Mouse (Mus musculus): ENCODE measurements around the gene Clca3a1. TPM values are rescaled to one million over a fixed set of nuclear protein-coding genes. Genes with fewer than 3 reads are reported as not detected.
"Not testable (repeated sequence)": the region's sequence is repeated elsewhere in the genome, so short reads cannot be mapped to it uniquely, and the experiment has no call there.

Gene Clca3a1
- total and polyA plus RNA-seq, 3 experiments: 0.27 TPM; not detected in 2

DNA sequence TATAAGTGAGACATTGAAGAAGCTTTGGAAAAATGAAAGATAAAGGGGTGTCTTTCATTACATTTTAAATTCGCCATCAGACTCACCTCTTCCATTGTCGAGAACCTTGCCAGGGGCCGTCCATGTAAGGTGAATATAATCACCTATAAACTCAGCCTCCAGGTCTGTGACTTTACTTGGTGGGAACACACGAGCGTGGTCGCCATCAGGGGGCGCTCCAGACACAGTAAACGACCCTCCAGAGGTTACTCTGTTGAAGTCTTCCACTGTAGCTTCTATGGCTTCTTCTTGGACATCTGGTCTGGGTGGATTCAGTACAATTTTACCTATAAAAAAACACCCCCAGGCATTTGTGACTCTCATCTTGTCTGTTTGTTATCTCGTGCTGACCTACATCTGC lies 23.9 kb downstream of the Clca3a1 start:
- H3K9ac ChIP-seq (ENCODE audit: insufficient read depth, low read depth): no peak overlapping the region
- dilution Hi-C loops (cut with MboI; ENCODE audit: extremely low pct_ligation_motif_present, extremely low pct_unique_long_range_greater_than_20kb, low sequenced_read_pairs) (no loop called here), in situ Hi-C loops (cut with MboI; ENCODE audit: low pct_ligation_motif_present, low pct_unique_long_range_greater_than_20kb, low sequenced_read_pairs) (no loop called here)
- H3K36me3 ChIP-seq (replicated peaks in 1 of 2; ENCODE audit: control insufficient read depth in 1 of 2, insufficient read depth in 1 of 2, low read length in 1 of 2): no peaks in the 10 kb centered on the region
- H3K27me3 ChIP-seq (replicated peaks): no peaks in the 10 kb centered on the region
- no peaks in the 10 kb centered on the region for H3K4me1 ChIP-seq (ENCODE audit: control insufficient read depth in 1 of 2, insufficient read depth in 2 of 2)
- H3K9me3 ChIP-seq (replicated peaks; ENCODE audit: low read length): no peaks in the 10 kb centered on the region
- no peak overlapping the region for H3K4me3 ChIP-seq (replicated peaks in 1 of 3; ENCODE audit: low read depth in 2 of 3, low read length in 2 of 3, poor library complexity in 1 of 3)
- DNase-seq (ENCODE audit: extremely low read depth): peak; percentile 68
- no peak overlapping the region for H3K4me2 ChIP-seq (ENCODE audit: insufficient read depth, low read depth, poor library complexity, severe bottlenecking)
- TF ChIP-seq USF2 (conservative IDR thresholded peaks at IDR 0.05; ENCODE audit: low read depth, low read length) (no peak), RAD21 (IDR thresholded peaks at IDR 0.05; ENCODE audit: low read depth, low read length) (peak; percentile 67), MXI1 (IDR thresholded peaks at IDR 0.05; ENCODE audit: low read depth, low read length) (no peak), NELFE (IDR thresholded peaks at IDR 0.05; ENCODE audit: low read depth, low read length) (no peak), MAFK (IDR thresholded peaks at IDR 0.05; ENCODE audit: insufficient replicate concordance, low read length) (no peak), TCF12 (IDR thresholded peaks at IDR 0.05; ENCODE audit: low read depth, low read length) (no peak), ZMIZ1 (IDR thresholded peaks at IDR 0.05; ENCODE audit: low read depth, low read length) (no peak), BHLHE40 (IDR thresholded peaks at IDR 0.05; ENCODE audit: low read depth, low read length) (no peak), CTCF (conservative IDR thresholded peaks at IDR 0.05 in 1 of 2, IDR thresholded peaks at IDR 0.05 in 1 of 2; ENCODE audit: low read depth in 2 of 2, low read length in 2 of 2) (peak; percentile 62 to 79), SMC3 (IDR thresholded peaks at IDR 0.05; ENCODE audit: low read depth, low read length) (peak; percentile 53), ETS1 (conservative IDR thresholded peaks at IDR 0.05; ENCODE audit: low read depth, low read length) (no peak), USF1 (IDR thresholded peaks at IDR 0.05; ENCODE audit: low read depth, low read length) (no peak), E2F4 (IDR thresholded peaks at IDR 0.05; ENCODE audit: insufficient replicate concordance, low read depth, low read length) (no peak), POLR2A (IDR thresholded peaks at IDR 0.05; ENCODE audit: low read depth, low read length) (no peak), NRF1 (IDR thresholded peaks at IDR 0.05; ENCODE audit: low read depth, low read length) (no peak), RCOR1 (conservative IDR thresholded peaks at IDR 0.05; ENCODE audit: low read depth, low read length) (no peak)
- no peak overlapping the region for H3K27ac ChIP-seq (ENCODE audit: insufficient read depth, low read depth)
- no peaks in the 10 kb centered on the region for H3K79me2 ChIP-seq (replicated peaks; ENCODE audit: control insufficient read depth, extremely low read depth, insufficient read depth, poor library complexity, severe bottlenecking)

DNA sequence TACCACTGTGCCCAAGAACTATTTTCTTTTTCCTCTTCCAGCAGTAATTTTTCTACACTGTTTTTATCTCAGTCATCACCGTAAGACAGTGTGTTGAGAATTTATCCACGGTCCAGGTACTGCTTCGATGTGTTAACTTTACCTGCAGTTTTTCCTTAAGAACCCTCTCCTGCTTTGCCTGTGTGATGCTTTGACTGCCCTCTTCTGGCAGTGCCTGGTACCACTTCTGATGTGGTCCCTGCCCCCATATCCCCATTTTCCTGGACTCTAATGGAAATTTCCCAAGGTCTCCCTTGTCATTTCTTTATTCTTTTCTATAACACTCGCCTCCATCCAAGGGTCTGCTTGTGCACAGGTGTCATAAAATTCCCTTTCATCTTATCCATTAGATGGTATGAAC lies 37.3 kb downstream of the Clca3a1 start:
- H3K79me2 ChIP-seq (replicated peaks; ENCODE audit: control insufficient read depth, extremely low read depth, insufficient read depth, poor library complexity, severe bottlenecking): peaks cover 11% of the 10 kb centered on the region
- TF ChIP-seq CHD2 (IDR thresholded peaks at IDR 0.05; ENCODE audit: low read length) (peak; percentile 24; the same call in 1 of the 2 replicates), JUND (conservative IDR thresholded peaks at IDR 0.05; ENCODE audit: low read depth, low read length) (0 out of 2 replicates have a peak, but pooled peaks have one; percentile 10), CTCF (conservative IDR thresholded peaks at IDR 0.05 in 1 of 2, IDR thresholded peaks at IDR 0.05 in 1 of 2; ENCODE audit: low read depth in 2 of 2, low read length in 2 of 2) (peak; percentile 79 to 86), MAZ (IDR thresholded peaks at IDR 0.05; ENCODE audit: low read depth, low read length) (peak; percentile 69; the same call in 1 of the 2 replicates), BHLHE40 (IDR thresholded peaks at IDR 0.05; ENCODE audit: low read depth, low read length) (no peak), USF1 (IDR thresholded peaks at IDR 0.05; ENCODE audit: low read depth, low read length) (no peak), IRF4 (IDR thresholded peaks at IDR 0.05; ENCODE audit: low read depth, low read length) (no peak), JUN (IDR thresholded peaks at IDR 0.05; ENCODE audit: insufficient read depth, low read depth, low read length) (no peak), SMC3 (IDR thresholded peaks at IDR 0.05; ENCODE audit: low read depth, low read length) (peak; percentile 71), RAD21 (IDR thresholded peaks at IDR 0.05; ENCODE audit: low read depth, low read length) (peak; percentile 58)
- no peaks in the 10 kb centered on the region for H3K27me3 ChIP-seq (replicated peaks)
- H3K9me3 ChIP-seq (replicated peaks; ENCODE audit: low read length): no peaks in the 10 kb centered on the region
- dilution Hi-C loops (cut with MboI; ENCODE audit: extremely low pct_ligation_motif_present, extremely low pct_unique_long_range_greater_than_20kb, low sequenced_read_pairs) (no loop called here), in situ Hi-C loops (cut with MboI; ENCODE audit: low pct_ligation_motif_present, low pct_unique_long_range_greater_than_20kb, low sequenced_read_pairs) (no loop called here)
- no peak overlapping the region for H3K9ac ChIP-seq (ENCODE audit: insufficient read depth, low read depth)
- DNase-seq (ENCODE audit: extremely low read depth): peak; percentile 57
- H3K27ac ChIP-seq (ENCODE audit: insufficient read depth, low read depth): no peak overlapping the region
- no peak overlapping the region for H3K4me3 ChIP-seq (replicated peaks in 1 of 3; ENCODE audit: low read depth in 2 of 3, low read length in 2 of 3, poor library complexity in 1 of 3)
- H3K4me1 ChIP-seq (ENCODE audit: control insufficient read depth in 1 of 2, insufficient read depth in 2 of 2): peaks cover 6 to 19% of the 10 kb centered on the region in 2 experiments
- H3K4me2 ChIP-seq (ENCODE audit: insufficient read depth, low read depth, poor library complexity, severe bottlenecking): no peak overlapping the region
- H3K36me3 ChIP-seq (replicated peaks in 1 of 2; ENCODE audit: control insufficient read depth in 1 of 2, insufficient read depth in 1 of 2, low read length in 1 of 2): no peaks in the 10 kb centered on the region

DNA sequence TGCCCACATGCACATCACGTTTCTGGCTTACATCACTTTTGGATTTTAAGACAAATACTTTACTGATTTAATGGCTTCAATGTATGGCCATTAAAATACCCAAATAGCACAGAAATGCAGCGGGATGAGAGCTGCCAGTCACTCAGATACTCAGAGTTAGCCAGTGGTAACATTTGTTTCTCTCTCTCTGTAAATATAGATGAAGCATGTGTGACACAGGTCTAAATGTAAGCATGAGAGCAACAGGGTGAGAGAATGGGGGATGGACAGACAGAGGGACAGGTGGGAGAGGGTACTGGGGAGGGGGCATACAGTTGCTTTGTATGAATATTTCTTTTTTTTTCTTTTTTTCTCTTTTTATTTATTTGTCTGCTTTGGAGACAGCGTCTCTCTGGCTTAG lies 38.2 kb downstream of the Clca3a1 start:
- H3K9ac ChIP-seq (ENCODE audit: insufficient read depth, low read depth); H3K4me3 ChIP-seq (replicated peaks in 1 of 3; ENCODE audit: low read depth in 2 of 3, low read length in 2 of 3, poor library complexity in 1 of 3); H3K4me2 ChIP-seq (ENCODE audit: insufficient read depth, low read depth, poor library complexity, severe bottlenecking); H3K27ac ChIP-seq (ENCODE audit: insufficient read depth, low read depth); H3K27me3 ChIP-seq (replicated peaks); H3K9me3 ChIP-seq (replicated peaks; ENCODE audit: low read length); DNase-seq (ENCODE audit: extremely low read depth); dilution Hi-C loops (cut with MboI; ENCODE audit: extremely low pct_ligation_motif_present, extremely low pct_unique_long_range_greater_than_20kb, low sequenced_read_pairs); in situ Hi-C loops (cut with MboI; ENCODE audit: low pct_ligation_motif_present, low pct_unique_long_range_greater_than_20kb, low sequenced_read_pairs); H3K36me3 ChIP-seq (replicated peaks in 1 of 2; ENCODE audit: control insufficient read depth in 1 of 2, insufficient read depth in 1 of 2, low read length in 1 of 2): not testable (repeated sequence)
- Histone ChIP-seq H3K79me2 (replicated peaks; ENCODE audit: control insufficient read depth, extremely low read depth, insufficient read depth, poor library complexity, severe bottlenecking) (peaks cover 18% of the 10 kb centered on the region), H3K4me1 (ENCODE audit: control insufficient read depth in 1 of 2, insufficient read depth in 2 of 2) (peaks cover 11 to 28% of the 10 kb centered on the region in 2 experiments)

Measured in CH12.LX (cell line).